Mouse (Mus musculus): ENCODE measurements around the gene Colgalt1. TPM values are rescaled to one million over a fixed set of nuclear protein-coding genes. Genes with fewer than 3 reads are reported as not detected.

The Colgalt1 gene
- total RNA-seq, 2 experiments from 2014 or later = 46.8 to 56.8 TPM

DNA sequence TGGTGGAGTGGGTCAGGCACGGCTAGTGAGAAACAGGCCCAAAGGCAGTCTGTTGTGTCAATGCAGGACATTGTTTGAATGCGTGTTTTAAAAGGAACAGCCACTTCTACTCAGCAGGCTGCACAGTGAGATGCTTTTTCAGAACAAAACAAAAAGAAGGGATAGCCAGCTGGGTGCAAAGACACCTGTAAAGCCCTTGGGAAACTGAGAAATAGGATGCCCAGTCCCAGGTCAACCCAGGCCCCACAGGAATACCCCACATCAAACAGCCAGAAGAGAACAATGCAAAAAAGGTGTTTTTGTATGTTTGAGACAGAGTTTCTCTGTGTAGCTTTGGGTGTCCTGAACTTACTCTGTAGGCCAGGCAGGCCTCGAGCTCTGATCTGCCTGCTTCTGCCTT, 22.0 kb upstream of the Colgalt1 start:
- ATAC-seq (ENCODE audit: poor library complexity, severe bottlenecking) = no peak

- no peak for ATAC-seq (ENCODE audit: poor library complexity, severe bottlenecking)
Measured at GRCm38 (mm10) chr8:71591017-71591416, 19.8 kb upstream of the Colgalt1 start.

GRCm38 (mm10) chr8:71591471-71592373, 19.1 kb upstream of the Colgalt1 start, which contains the start of gene Pgls:
Gene Pgls, plus strand, starts transcription at chr8:71592176.
- ATAC-seq (ENCODE audit: poor library complexity, severe bottlenecking) = peak; percentile 71

DNA sequence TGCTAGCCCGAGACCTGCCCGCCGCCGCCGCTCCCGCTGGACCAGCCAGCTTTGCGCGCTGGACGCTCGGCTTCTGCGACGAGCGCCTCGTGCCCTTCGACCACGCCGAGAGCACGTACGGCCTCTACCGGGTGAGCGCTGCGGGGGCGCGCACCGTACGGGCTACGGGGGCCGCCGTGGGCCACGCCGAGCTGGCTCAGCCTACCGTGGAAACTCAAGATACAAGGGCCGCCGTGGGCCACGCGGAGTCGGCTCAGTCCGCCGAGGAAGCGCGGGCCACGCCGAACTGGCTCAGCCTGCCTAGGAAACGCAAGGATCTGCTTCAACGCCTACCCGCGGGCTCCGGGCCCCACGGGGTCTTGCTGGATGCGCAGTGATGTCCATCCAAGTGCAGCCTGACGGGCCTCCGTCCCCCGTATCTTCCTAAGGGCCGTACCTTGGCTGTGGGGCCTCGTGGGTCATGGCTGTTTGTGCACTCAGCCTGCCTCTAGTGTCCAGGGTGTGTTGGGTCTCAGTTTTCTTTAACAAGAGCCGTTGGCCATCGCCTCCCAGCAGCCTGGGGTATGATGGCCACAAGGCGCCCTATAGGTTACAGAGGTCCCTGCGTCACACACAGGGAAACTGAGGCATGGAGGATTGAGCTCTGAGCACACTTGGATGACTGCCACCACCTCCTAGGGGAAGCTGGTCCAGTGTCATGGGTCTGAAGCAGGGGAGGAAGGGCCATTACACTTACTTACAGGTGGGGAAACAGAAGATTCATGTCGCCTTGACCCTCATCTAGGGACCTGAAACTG, 18.2 kb upstream of the Colgalt1 start:
- peak; percentile 19; the same call in 1 of the 2 replicates for ATAC-seq (ENCODE audit: poor library complexity, severe bottlenecking)

DNA sequence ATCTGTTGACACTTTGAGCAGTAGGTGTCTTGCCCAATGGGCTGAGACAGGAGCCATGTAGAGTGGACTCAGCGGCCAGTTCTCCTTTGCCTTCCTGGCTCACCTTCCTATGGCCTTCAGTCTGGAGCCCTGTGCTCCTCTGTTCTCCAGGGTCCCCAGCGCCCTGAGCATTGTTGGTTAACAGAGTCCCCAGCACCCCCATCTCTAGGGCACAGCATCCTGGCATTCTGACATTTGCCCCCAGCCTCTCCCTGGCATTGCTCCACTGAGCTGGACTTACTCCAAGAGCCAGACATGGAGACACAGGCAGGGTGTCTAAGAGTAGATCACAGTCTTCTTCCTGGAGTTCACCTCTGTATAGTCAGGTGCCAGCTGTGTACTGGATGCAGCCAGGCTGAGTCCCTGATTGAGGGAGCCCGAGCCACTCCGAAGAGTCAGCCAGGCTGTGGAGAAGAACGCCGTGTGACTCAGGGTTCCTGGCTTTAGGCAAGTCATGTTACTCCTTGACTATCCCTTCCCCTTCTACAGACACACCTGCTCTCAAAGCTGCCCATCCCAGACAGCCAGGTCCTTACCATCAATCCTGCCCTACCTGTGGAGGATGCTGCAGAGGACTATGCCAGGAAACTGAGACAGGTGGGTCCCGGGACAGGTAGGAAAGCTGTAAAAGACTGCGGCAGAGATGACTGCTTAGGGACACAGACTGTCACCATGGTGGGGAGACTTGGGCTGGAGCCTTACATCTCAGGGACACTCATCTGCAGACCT, 17.1 kb upstream of the Colgalt1 start:
- no peak for ATAC-seq (ENCODE audit: poor library complexity, severe bottlenecking)

- ATAC-seq (ENCODE audit: poor library complexity, severe bottlenecking) = no peak
Measured at GRCm38 (mm10) chr8:71594324-71594722, 16.5 kb upstream of the Colgalt1 start.

DNA sequence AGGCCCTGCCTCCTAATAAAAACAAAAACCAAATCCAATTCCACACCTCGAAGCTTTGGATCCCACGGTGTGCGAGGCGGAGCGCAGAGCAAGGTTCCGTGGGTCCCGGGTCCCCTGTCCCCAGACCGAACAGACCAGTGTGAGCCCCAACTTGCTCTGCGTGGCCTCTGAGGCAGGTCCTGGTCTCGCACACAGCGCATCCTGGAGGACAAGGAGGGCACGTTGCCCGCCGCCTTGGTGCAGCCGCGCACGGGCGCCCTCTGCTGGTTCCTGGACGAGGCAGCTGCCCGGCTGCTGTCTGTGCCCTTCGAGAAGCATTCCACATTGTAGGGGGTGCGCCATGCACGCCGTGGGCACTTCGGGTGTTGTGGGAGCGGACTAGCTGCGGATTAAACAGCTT, 14.9 kb upstream of the Colgalt1 start:
- ATAC-seq (ENCODE audit: poor library complexity, severe bottlenecking) = peak; percentile 72

- ATAC-seq (ENCODE audit: poor library complexity, severe bottlenecking) = no peak
Measured at GRCm38 (mm10) chr8:71596384-71596783, 14.4 kb upstream of the Colgalt1 start.

GRCm38 (mm10) chr8:71596798-71597197, 14.0 kb upstream of the Colgalt1 start:
- ATAC-seq (ENCODE audit: poor library complexity, severe bottlenecking) = peak; percentile 19; the same call in 1 of the 2 replicates

DNA sequence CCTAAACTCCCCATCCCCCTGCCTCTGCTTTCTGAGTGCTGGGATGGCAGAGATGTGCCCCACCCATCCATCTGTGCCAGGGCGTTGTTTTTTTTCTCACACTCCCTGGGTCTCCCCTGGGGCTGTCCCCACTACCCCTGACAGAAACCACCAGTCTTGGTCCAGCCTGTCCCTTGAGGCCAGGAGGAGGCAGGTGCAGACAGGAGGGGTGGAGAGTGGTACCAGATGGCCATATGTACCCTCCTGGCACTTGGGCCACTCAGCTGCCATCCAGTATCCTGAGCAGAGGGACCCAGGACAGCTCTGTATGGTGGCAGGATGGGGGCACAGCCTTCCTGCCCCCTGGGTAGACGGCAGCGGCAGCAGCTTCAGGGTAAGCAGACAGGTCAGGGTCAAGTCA, 13.3 kb upstream of the Colgalt1 start, which contains the start of gene Fam129c:
Gene Fam129c (plus strand): TSS at position 198 of the 400 bp plus-strand sequence.
- ATAC-seq (ENCODE audit: poor library complexity, severe bottlenecking) = no peak

DNA sequence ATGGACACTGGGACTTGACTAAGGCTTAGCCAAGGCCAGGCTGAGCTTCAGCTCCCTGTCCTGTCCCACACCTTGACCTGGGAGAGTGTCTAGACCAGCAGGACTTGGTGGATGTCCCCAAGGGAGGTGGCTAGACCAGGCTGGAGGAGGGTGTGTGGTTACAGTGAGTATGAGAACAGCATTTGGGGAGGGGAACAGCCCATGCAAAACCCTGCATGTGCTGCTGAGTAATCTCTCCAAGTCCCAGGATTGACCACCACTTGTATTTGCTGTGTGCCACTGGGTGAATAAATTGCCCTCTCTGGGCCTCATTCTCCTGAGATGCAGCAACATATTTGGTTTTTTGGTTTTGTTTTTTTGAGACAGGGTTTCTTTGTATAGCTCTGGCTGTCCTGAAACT, 12.4 kb upstream of the Colgalt1 start:
- ATAC-seq (ENCODE audit: poor library complexity, severe bottlenecking) = no peak

GRCm38 (mm10) chr8:71598841-71599240, 12.0 kb upstream of the Colgalt1 start:
- ATAC-seq (ENCODE audit: poor library complexity, severe bottlenecking) = no peak

DNA sequence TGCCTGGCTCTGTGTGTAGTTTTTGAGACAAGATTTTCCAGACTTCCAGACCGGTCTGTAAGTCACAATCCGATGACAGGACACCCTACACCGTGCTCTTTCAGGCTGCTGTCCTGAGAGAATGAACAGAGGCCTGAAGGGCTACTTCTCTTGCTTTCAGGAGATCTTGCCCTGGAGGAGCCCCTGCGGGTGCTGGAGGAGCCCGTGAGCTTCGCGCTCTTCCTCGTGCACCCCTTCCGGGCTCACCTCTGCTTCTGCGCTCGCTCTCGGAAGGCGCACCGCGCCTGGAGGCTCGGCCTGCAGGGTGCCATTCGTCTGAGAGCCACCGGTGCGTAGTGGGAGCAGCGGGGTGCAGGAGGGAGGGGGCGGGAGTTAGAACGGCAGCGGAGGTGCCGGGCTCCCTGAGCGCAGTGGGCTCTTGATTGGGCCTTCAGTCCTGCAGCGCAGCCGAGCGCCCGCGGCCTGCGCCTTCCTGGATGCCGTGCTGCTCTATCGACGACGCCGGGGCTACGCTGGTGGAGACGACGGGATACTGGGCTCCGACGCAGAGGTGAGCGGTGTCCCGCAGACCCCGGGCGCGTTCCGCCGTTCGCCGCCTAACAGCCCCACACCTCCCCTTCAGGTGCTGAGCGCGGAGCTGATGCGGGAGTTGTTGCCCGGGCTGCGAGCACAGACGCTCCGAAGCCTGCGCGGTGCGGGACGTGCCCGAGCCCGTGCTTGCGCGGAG, 8.7 kb upstream of the Colgalt1 start:
- peak; percentile 13; the same call in 1 of the 2 replicates for ATAC-seq (ENCODE audit: poor library complexity, severe bottlenecking)

DNA sequence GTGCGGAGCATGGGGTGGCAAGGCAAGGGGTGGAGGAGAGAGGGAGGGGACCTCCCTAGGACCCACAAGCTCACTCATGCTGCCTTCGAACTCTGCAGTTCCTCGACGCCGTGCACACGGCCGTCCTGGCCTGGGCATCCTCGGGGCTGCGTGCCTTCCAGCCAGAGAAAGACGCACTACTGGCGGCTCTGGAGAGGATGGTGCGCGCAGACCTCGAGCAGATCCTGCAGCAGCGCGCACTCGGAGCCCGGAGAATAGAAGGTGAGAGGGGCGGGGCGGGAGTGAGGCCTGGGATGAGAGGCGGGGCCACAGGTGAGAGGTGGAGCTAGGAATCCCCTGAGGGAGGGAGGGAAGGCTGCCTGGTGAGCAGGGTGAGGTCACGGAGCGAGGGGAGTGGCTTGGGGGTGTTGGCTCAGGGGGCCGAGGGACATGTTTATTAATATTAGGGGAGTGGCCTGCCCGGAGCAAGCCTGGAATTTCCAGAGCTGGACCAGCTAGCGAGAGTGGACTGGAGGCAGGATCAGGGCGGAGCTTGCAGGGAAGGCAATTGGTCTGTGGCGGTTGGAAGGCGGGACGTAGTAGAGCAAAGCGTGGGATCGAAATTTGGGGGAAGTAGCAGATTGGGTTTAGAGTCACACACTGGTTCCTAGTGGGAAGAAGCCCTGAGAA, 8.0 kb upstream of the Colgalt1 start:
- ATAC-seq (ENCODE audit: poor library complexity, severe bottlenecking) = peak; percentile 61

GRCm38 (mm10) chr8:71604021-71604420, 6.8 kb upstream of the Colgalt1 start:
- no peak for ATAC-seq (ENCODE audit: poor library complexity, severe bottlenecking)

DNA sequence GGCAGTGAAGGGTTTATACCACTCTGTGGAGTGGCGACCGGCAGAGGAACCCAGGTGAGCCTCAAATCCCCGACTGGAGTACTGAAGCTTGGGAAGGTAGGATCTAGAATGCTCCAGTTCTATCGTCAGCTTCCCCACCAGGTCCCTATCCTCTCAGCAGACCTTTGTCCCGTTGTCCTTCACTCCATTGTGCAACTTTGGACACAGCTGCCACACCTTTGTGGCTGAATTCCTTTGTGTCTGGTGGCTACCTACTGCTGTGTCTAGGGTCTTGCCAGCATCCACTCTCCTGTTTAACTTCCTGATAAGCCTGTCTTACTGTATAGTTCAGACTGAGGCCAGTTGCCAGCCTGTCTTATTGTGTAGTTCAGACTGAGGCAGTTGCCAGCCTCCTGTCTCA, 1.3 kb downstream of the Colgalt1 start:
- ATAC-seq (ENCODE audit: poor library complexity, severe bottlenecking) = no peak

DNA sequence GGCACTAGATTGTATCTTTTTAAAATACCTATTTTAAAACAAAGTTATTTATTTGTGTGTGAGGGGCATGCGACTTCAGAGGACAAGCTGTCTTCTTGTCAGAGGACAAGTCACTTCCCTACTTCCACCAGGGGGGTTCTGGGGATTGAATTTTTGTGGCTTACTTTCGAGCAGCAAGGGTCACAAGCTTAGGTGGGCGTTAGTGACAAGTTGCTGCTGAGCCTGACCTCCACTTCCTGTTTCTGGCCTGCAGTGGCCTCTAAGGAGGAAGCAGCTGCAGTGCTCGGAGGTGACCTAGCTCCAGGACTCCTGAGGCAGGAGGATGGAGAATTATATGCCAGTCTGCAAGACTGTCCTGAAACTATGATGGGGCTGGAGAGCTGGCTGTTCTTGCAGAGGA, 2.6 kb downstream of the Colgalt1 start:
- peak; percentile 62 for ATAC-seq (ENCODE audit: poor library complexity, severe bottlenecking)

GRCm38 (mm10) chr8:71619786-71620185, 9.0 kb downstream of the Colgalt1 start:
- no peak for ATAC-seq (ENCODE audit: poor library complexity, severe bottlenecking)

- ATAC-seq (ENCODE audit: poor library complexity, severe bottlenecking) = peak; percentile 43
Measured at GRCm38 (mm10) chr8:71625088-71625487, 14.3 kb downstream of the Colgalt1 start.

GRCm38 (mm10) chr8:71626753-71627152, 16.0 kb downstream of the Colgalt1 start:
- no peak for ATAC-seq (ENCODE audit: poor library complexity, severe bottlenecking)

Measured in megakaryocyte, adult 5-6 weeks (primary cell).